Mouse (Mus musculus) heart, postnatal 0 days (tissue): ENCODE results near the gene Vav1. TPM values are rescaled to one million over a fixed set of nuclear protein-coding genes. Genes with fewer than 3 reads are reported as not detected.

Experiments used
- ATAC-seq: fragments of 200-750 bp; cut with Nextera tagmentation; 2 replicates; pipeline ENCODE4 v1.8.0; 2017; ENCODE audit warnings: low read depth, moderate number of reproducible peaks, moderate library complexity; ENCODE audit not compliant: insufficient read depth
- DNase-seq: peaks from one replicate; pipeline ENCODE4 v3.0.0-alpha.2; 2016; ENCODE audit warnings: low spot score
- H3K27ac ChIP-seq: fragments of 300-500 bp; sonication (generic); 2 replicates; pipeline ENCODE4 v1.5.1; 2014; ENCODE audit warnings: low read depth, mild to moderate bottlenecking
- H3K27me3 ChIP-seq: fragments of 300-500 bp; sonication (generic); 2 replicates; pipeline ENCODE4 v1.6.1; 2014; ENCODE audit warnings: low read length, mixed read lengths; ENCODE audit not compliant: control insufficient read depth, insufficient read depth
- H3K36me3 ChIP-seq: fragments of 300-500 bp; sonication (generic); replicated peaks from 2 replicates; pipeline ENCODE4 v1.6.1; 2014; ENCODE audit warnings: low read length, mixed read lengths; ENCODE audit not compliant: control insufficient read depth, insufficient read depth
- H3K4me1 ChIP-seq: fragments of 300-500 bp; sonication (generic); 2 replicates; pipeline ENCODE4 v1.6.1; 2014; ENCODE audit warnings: antibody characterized with exemption; ENCODE audit not compliant: control insufficient read depth, insufficient read depth
- H3K4me2 ChIP-seq: fragments of 300-500 bp; sonication (generic); 2 replicates; pipeline ENCODE4 v1.6.1; 2014; ENCODE audit warnings: low read depth, mild to moderate bottlenecking, low read length, moderate library complexity
- H3K4me3 ChIP-seq: fragments of 300-500 bp; sonication (generic); 2 replicates; pipeline ENCODE4 v1.5.1; 2014; ENCODE audit warnings: low read depth, low read length
- H3K9ac ChIP-seq: fragments of 300-500 bp; sonication (generic); replicated peaks from 2 replicates; pipeline ENCODE4 v1.6.1; 2014; ENCODE audit warnings: low read depth, low read length, mixed read lengths
- H3K9me3 ChIP-seq: fragments of 300-500 bp; sonication (generic); replicated peaks from 2 replicates; pipeline ENCODE4 v1.6.1; 2016; ENCODE audit warnings: low read length; ENCODE audit not compliant: control insufficient read depth
- CTCF ChIP-seq: IDR thresholded peaks from 2 replicates; pipeline ENCODE4 v1.5.1; 2016; ENCODE audit warnings: antibody characterized with exemption, control low read depth, low read depth
- EP300 ChIP-seq: IDR thresholded peaks from 2 replicates; pipeline ENCODE4 v1.6.1; 2016; ENCODE audit warnings: antibody characterized with exemption, low read depth
- WGBS: fragments of 180-500 bp; shearing (Covaris S2); extraction: QIAGEN DNeasy Blood & Tissue Kit; methylation state at CpG from one replicate; pipeline ENCODE4 v1.1.7; 2014; 5-methylcytosine and 5-hydroxymethylcytosine counted together
- polyA plus RNA-seq: library from polyadenylated mRNA; unstranded; fragments of >200 nt; fragmentation: Nextera tagmentation; extraction: Ambion mirVana; gene quantifications from 2 replicates; pipeline ENCODE4 v1.2.1, GENCODE M21; 2015
- total RNA-seq: library from RNA; depleted of rRNA; stranded (reverse); fragments of >200 nt; gene quantifications from 2 replicates; pipeline ENCODE4 v1.2.3, GENCODE M21; 2014; ENCODE audit warnings: low replicate concordance; rRNA removed

Vav1 gene
- total and polyA plus RNA-seq, 2 experiments from 2014 or later: 1.0 to 2.6 TPM

- TF ChIP-seq EP300 (no peak), CTCF (no peak)
- no peak for ATAC-seq
- WGBS: 73% methylated on average over 11 of the region's 11 CpGs
- DNase-seq: no peak
- H3K27me3 ChIP-seq: no peaks in the 10 kb centered on the region
- H3K9ac ChIP-seq: no peak overlapping the region
- no peak overlapping the region for H3K4me2 ChIP-seq
- no peak overlapping the region for H3K27ac ChIP-seq
- H3K4me3 ChIP-seq: no peak overlapping the region
- no peaks in the 10 kb centered on the region for H3K36me3 ChIP-seq
- H3K9me3 ChIP-seq: no peaks in the 10 kb centered on the region
- no peaks in the 10 kb centered on the region for H3K4me1 ChIP-seq
These were observed 80.8 kb downstream of the Vav1 start for GRCm38 (mm10) chr17:57359485-57360241.

Other genes with a start within 250 kb of the Vav1 start
- gene Khsrp, start 247.6 kb upstream of the Vav1 start, total RNA-seq: 40.7 and 55.0 TPM in 2 replicates
- 16.0 and 18.2 TPM in 2 replicates for gene Khsrp, start 247.6 kb upstream of the Vav1 start, polyA plus RNA-seq
- not detected in 2 replicates for gene Slc25a41, start 237.4 kb upstream of the Vav1 start, total RNA-seq
- not detected in 2 replicates for gene Slc25a41, start 237.4 kb upstream of the Vav1 start, polyA plus RNA-seq
- 1.7 TPM in 1 of 2 replicates, not detected in the other for gene Crb3, start 220.0 kb upstream of the Vav1 start, total RNA-seq
- 0.66 and 0.77 TPM in 2 replicates for gene Crb3, start 220.0 kb upstream of the Vav1 start, polyA plus RNA-seq
- 43.9 and 47.5 TPM in 2 replicates for gene Slc25a23, start 219.2 kb upstream of the Vav1 start, total RNA-seq
- 12.3 and 13.3 TPM in 2 replicates for gene Slc25a23, start 219.2 kb upstream of the Vav1 start, polyA plus RNA-seq
- 0.43 and 2.1 TPM in 2 replicates for gene Dennd1c, start 200.6 kb upstream of the Vav1 start, total RNA-seq
- gene Dennd1c, start 200.6 kb upstream of the Vav1 start, polyA plus RNA-seq: 0.70 and 0.96 TPM in 2 replicates
- gene Tubb4a, start 191.3 kb upstream of the Vav1 start, total RNA-seq: 1.3 TPM in 1 of 2 replicates, not detected in the other
- 2.8 and 3.3 TPM in 2 replicates for gene Tubb4a, start 191.3 kb upstream of the Vav1 start, polyA plus RNA-seq
- 0.27 and 0.84 TPM in 2 replicates for gene Tnfsf9, start 173.8 kb upstream of the Vav1 start, total RNA-seq
- gene Tnfsf9, start 173.8 kb upstream of the Vav1 start, polyA plus RNA-seq: 0.93 and 1.1 TPM in 2 replicates
- gene Cd70, start 129.3 kb upstream of the Vav1 start, total RNA-seq: not detected in 2 replicates
- gene Cd70, start 129.3 kb upstream of the Vav1 start, polyA plus RNA-seq: not detected in 2 replicates
- not detected in 2 replicates for gene Tnfsf14, start 84.9 kb upstream of the Vav1 start, total RNA-seq
- not detected in 2 replicates for gene Tnfsf14, start 84.9 kb upstream of the Vav1 start, polyA plus RNA-seq
- gene C3, start 51.0 kb upstream of the Vav1 start, total RNA-seq: 32.5 and 41.7 TPM in 2 replicates
- gene C3, start 51.0 kb upstream of the Vav1 start, polyA plus RNA-seq: 23.4 and 25.6 TPM in 2 replicates
- gene Gpr108, start 30.7 kb upstream of the Vav1 start, total RNA-seq: 30.1 and 41.2 TPM in 2 replicates
- 23.3 and 24.5 TPM in 2 replicates for gene Gpr108, start 30.7 kb upstream of the Vav1 start, polyA plus RNA-seq
- gene Trip10, start 29.6 kb upstream of the Vav1 start, total RNA-seq: 26.6 and 28.7 TPM in 2 replicates
- gene Trip10, start 29.6 kb upstream of the Vav1 start, polyA plus RNA-seq: 32.3 and 32.4 TPM in 2 replicates
- 7.8 and 8.5 TPM in 2 replicates for gene Adgre1, start 79.6 kb downstream of the Vav1 start, total RNA-seq
- 2.2 and 2.6 TPM in 2 replicates for gene Adgre1, start 79.6 kb downstream of the Vav1 start, polyA plus RNA-seq